Mouse (Mus musculus): Measurements from ENCODE around the gene Fgf8. TPM values are rescaled to one million over a fixed set of nuclear protein-coding genes. Genes with fewer than 3 reads are reported as not detected.

Gene Fgf8
- polyA plus RNA-seq, 1 experiment: 1.5 TPM

DNA sequence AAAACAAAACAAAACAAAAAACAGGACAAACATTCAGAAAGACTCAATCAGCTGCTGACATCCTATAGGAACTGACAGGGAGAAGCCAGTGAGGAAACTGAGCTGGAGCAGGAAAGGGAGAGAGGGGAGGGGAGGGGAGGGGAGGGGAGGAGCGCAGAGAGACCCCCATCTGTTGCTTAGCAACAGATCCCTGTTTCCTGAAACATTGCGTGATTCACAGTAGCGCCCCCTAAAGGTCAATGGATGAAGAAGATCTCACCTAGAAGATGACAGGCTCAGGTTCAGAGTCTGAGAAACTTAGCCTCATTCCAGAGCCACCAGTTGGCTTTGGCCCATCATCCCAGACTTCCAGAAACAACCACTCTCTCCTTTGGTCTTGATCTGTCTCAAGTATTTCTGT, 48.7 kb downstream of the Fgf8 start:
- Histone ChIP-seq H3K4me1 (ENCODE audit: control insufficient read depth, insufficient read depth, low read length) (peaks cover 11% of the 10 kb centered on the region), H3K4me3 (ENCODE audit: control insufficient read depth, low read depth, low read length) (no peak overlapping the region), H3K36me3 (ENCODE audit: control insufficient read depth, insufficient read depth, low read length) (no peaks in the 10 kb centered on the region), H3K27me3 (ENCODE audit: control insufficient read depth, insufficient read depth, low read length) (no peaks in the 10 kb centered on the region; the same call in 1 of the 2 replicates), H3K27ac (ENCODE audit: control insufficient read depth, insufficient read depth, low read depth, low read length) (no peak overlapping the region)
- TF ChIP-seq POLR2A (IDR thresholded peaks at IDR 0.05; ENCODE audit: control insufficient read depth, low read depth, low read length) (no peak), CTCF (IDR thresholded peaks at IDR 0.05; ENCODE audit: control insufficient read depth, insufficient read depth, insufficient replicate concordance, low read depth, low read length) (peak; percentile 23; the same call in 1 of the 2 replicates)

DNA sequence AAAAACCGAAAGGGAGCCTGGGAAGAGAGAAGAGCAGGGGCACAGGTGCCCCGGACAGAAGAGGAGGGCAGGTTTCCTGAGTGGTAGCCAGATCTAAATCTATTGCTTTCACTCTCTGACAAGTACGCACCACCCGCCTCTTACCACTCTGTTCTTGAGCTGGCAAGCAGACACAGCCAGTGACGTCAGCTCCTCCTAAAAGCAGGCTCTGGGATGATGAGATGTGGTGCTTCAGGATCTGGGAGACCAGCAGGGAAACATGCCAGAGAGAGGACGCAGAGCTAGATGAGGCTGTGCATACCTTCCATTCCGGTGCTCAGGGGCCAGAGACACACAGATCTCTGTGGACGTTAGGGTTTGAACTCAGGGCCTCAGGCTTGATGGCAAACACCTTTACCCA, 50.5 kb downstream of the Fgf8 start:
- Histone ChIP-seq H3K36me3 (ENCODE audit: control insufficient read depth, insufficient read depth, low read length) (no peaks in the 10 kb centered on the region), H3K27me3 (ENCODE audit: control insufficient read depth, insufficient read depth, low read length) (no peaks in the 10 kb centered on the region; the same call in 1 of the 2 replicates), H3K4me1 (ENCODE audit: control insufficient read depth, insufficient read depth, low read length) (peaks cover 11% of the 10 kb centered on the region), H3K4me3 (ENCODE audit: control insufficient read depth, low read depth, low read length) (no peak overlapping the region), H3K27ac (ENCODE audit: control insufficient read depth, insufficient read depth, low read depth, low read length) (no peak overlapping the region)
- TF ChIP-seq CTCF (IDR thresholded peaks at IDR 0.05; ENCODE audit: control insufficient read depth, insufficient read depth, insufficient replicate concordance, low read depth, low read length) (no peak), POLR2A (IDR thresholded peaks at IDR 0.05; ENCODE audit: control insufficient read depth, low read depth, low read length) (no peak)

DNA sequence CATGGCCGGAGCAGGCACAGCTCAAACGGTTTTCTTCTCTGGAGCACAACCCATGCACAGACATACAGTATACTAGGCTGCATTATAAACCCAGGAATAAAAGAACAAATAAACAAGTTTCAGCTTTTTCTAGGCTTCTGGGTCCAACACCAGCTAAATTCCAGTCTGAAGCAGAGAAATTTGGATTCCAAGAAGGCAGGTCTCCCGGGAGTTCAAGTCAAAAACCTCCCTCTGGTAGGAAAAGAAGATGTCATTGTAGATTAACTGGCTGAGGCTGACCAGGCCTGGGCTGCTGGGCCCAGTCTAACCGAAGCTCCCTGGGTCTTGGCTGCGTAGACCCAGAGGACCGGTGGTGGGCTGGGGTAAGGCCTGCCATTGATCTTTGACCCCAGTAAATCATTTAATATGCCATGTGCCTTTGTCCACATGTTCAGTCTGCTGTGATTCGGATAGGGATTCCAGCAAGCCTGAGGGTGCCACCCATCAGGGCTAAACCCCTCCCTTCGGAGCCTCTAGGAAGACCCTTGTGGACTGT, 51.6 kb downstream of the Fgf8 start:
- H3K4me3 ChIP-seq (ENCODE audit: control insufficient read depth, low read depth, low read length): no peak overlapping the region
- TF ChIP-seq CTCF (IDR thresholded peaks at IDR 0.05; ENCODE audit: control insufficient read depth, insufficient read depth, insufficient replicate concordance, low read depth, low read length): no peak
- no peak for TF ChIP-seq POLR2A (IDR thresholded peaks at IDR 0.05; ENCODE audit: control insufficient read depth, low read depth, low read length)
- H3K4me1 ChIP-seq (ENCODE audit: control insufficient read depth, insufficient read depth, low read length): peaks cover 10% of the 10 kb centered on the region
- H3K27me3 ChIP-seq (ENCODE audit: control insufficient read depth, insufficient read depth, low read length): no peaks in the 10 kb centered on the region; the same call in 1 of the 2 replicates
- H3K27ac ChIP-seq (ENCODE audit: control insufficient read depth, insufficient read depth, low read depth, low read length): no peak overlapping the region
- no peaks in the 10 kb centered on the region for H3K36me3 ChIP-seq (ENCODE audit: control insufficient read depth, insufficient read depth, low read length)

DNA sequence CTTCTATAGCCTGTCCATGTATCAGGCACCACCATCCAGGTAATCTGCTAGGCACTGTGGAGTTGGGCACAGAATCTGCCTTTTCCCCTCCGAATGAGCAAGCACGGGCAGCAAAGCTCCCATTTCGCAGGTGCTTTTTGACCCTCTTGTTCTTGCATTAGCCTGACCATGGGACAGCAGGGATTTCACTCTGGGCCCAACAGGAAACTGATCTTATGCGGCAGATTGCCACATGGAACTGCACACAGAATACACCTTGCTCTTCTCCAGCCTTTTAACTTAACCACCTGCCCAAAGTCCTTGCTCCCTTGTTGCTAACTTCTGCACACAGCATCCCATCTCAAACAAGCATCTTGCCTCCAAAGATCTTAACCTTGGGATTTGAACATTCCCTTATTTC, 55.7 kb downstream of the Fgf8 start:
- Histone ChIP-seq H3K27me3 (ENCODE audit: control insufficient read depth, insufficient read depth, low read length) (no peaks in the 10 kb centered on the region), H3K4me1 (ENCODE audit: control insufficient read depth, insufficient read depth, low read length) (no peaks in the 10 kb centered on the region), H3K4me3 (ENCODE audit: control insufficient read depth, low read depth, low read length) (no peak overlapping the region), H3K27ac (ENCODE audit: control insufficient read depth, insufficient read depth, low read depth, low read length) (no peak overlapping the region), H3K36me3 (ENCODE audit: control insufficient read depth, insufficient read depth, low read length) (no peaks in the 10 kb centered on the region)
- TF ChIP-seq POLR2A (IDR thresholded peaks at IDR 0.05; ENCODE audit: control insufficient read depth, low read depth, low read length) (no peak), CTCF (IDR thresholded peaks at IDR 0.05; ENCODE audit: control insufficient read depth, insufficient read depth, insufficient replicate concordance, low read depth, low read length) (no peak)

Other genes with a start within 250 kb of the Fgf8 start
- gene Poll, start 182.4 kb downstream of the Fgf8 start, polyA plus RNA-seq (2012; rRNA removed): 61.0 and 70.6 TPM in 2 replicates
- 21.2 and 25.0 TPM in 2 replicates for gene Gm17018, start 182.3 kb downstream of the Fgf8 start, polyA plus RNA-seq (2012; rRNA removed)
- 21.5 and 22.3 TPM in 2 replicates for gene Fbxw4, start 82.6 kb downstream of the Fgf8 start, polyA plus RNA-seq (2012; rRNA removed)
- gene Npm3, start 6.7 kb upstream of the Fgf8 start, polyA plus RNA-seq (2012; rRNA removed): 212 and 245 TPM in 2 replicates
- gene Mgea5, start 40.9 kb upstream of the Fgf8 start, polyA plus RNA-seq (2012; rRNA removed): 52.2 and 56.7 TPM in 2 replicates
- 50.1 and 64.9 TPM in 2 replicates for gene Kcnip2, start 73.1 kb upstream of the Fgf8 start, polyA plus RNA-seq (2012; rRNA removed)